Mouse (Mus musculus) forebrain, embryonic 16.5 days (tissue): ENCODE data around the gene Dlx3. TPM values are rescaled to one million over a fixed set of nuclear protein-coding genes. Genes with fewer than 3 reads are reported as not detected.

Source experiments
- ATAC-seq: fragments of 200-750 bp; cut with Nextera tagmentation; 2 replicates; pipeline ENCODE4 v1.8.0; 2017; ENCODE audit warnings: mild to moderate bottlenecking, moderate library complexity
- H3K27ac ChIP-seq: fragments of 300-500 bp; sonication (generic); 2 replicates; pipeline ENCODE4 v1.5.1; 2014; ENCODE audit warnings: low read length, control low read depth
- H3K27me3 ChIP-seq: fragments of 300-500 bp; sonication (generic); replicated peaks from 2 replicates; pipeline ENCODE4 v1.6.1; 2014; ENCODE audit warnings: low read length; ENCODE audit not compliant: control insufficient read depth, insufficient read depth
- H3K36me3 ChIP-seq: fragments of 300-500 bp; sonication (generic); 2 replicates; pipeline ENCODE4 v1.6.1; 2014; ENCODE audit not compliant: control insufficient read depth, insufficient read depth
- H3K4me1 ChIP-seq: fragments of 300-500 bp; sonication (generic); replicated peaks from 2 replicates; pipeline ENCODE4 v1.6.1; 2014; ENCODE audit warnings: low read length; ENCODE audit not compliant: control insufficient read depth, insufficient read depth
- H3K4me2 ChIP-seq: fragments of 300-500 bp; sonication (generic); 2 replicates; pipeline ENCODE4 v1.6.1; 2014; ENCODE audit warnings: mild to moderate bottlenecking, low read length, control low read depth
- H3K4me3 ChIP-seq: fragments of 300-500 bp; sonication (generic); replicated peaks from 2 replicates; pipeline ENCODE4 v1.5.1; 2014; ENCODE audit warnings: mild to moderate bottlenecking, low read length, control low read depth
- H3K9ac ChIP-seq: fragments of 300-500 bp; sonication (generic); replicated peaks from 2 replicates; pipeline ENCODE4 v1.6.1; 2014; ENCODE audit warnings: low read depth, low read length, control low read depth
- H3K9me3 ChIP-seq: fragments of 300-500 bp; sonication (generic); 2 replicates; pipeline ENCODE4 v1.6.1; 2016; ENCODE audit warnings: low read length; ENCODE audit not compliant: control insufficient read depth
- WGBS: fragments of 180-500 bp; shearing (Covaris S2); extraction: QIAGEN DNeasy Blood & Tissue Kit; methylation state at CpG from one replicate; pipeline ENCODE4 v1.1.7; 2014; 5-methylcytosine and 5-hydroxymethylcytosine counted together
- polyA plus RNA-seq: library from polyadenylated mRNA; unstranded; fragments of >200 nt; fragmentation: Nextera tagmentation; extraction: Ambion mirVana; gene quantifications from 2 replicates; pipeline ENCODE4 v1.2.1, GENCODE M21; 2015

The Dlx3 gene
- polyA plus RNA-seq, 1 experiment from 2014 or later = 0.10 TPM

- H3K4me3 ChIP-seq = no peak overlapping the region; the same call in 1 of the 2 replicates
- H3K4me1 ChIP-seq = peaks cover 21% of the 10 kb centered on the region
- no peak overlapping the region for H3K4me2 ChIP-seq
- no peak overlapping the region for H3K9ac ChIP-seq
- 1% methylated on average over 34 of the region's 34 CpGs for WGBS
- H3K27me3 ChIP-seq = peaks cover 88% of the 10 kb centered on the region
- ATAC-seq = no peak
- no peaks in the 10 kb centered on the region for H3K9me3 ChIP-seq
- no peak overlapping the region for H3K27ac ChIP-seq
- H3K36me3 ChIP-seq = no peaks in the 10 kb centered on the region
These were observed 25.1 kb downstream of the Dlx3 start for GRCm38 (mm10) chr11:95144946-95145483.

- under 1% methylated on average over 47 of the region's 48 CpGs for WGBS
- Histone ChIP-seq H3K4me3 (peak within 1 kb of the TSS; percentile 40), H3K4me2 (peak within 1 kb of the TSS; percentile 61), H3K27me3 (peaks cover 82% of the 10 kb centered on the region), H3K36me3 (no peaks in the 10 kb centered on the region), H3K27ac (no peak within 1 kb of the TSS), H3K9me3 (no peaks in the 10 kb centered on the region), H3K4me1 (peaks cover 27% of the 10 kb centered on the region), H3K9ac (peak within 1 kb of the TSS; percentile 43)
- peak; percentile 47; the same call in 1 of the 2 replicates for ATAC-seq
These were observed 26.0 kb downstream of the Dlx3 start, which contains the start of gene Dlx4 for GRCm38 (mm10) chr11:95145851-95146403. Gene Dlx4, minus strand, starts transcription at chr11:95146263.

- Histone ChIP-seq H3K9ac (no peak overlapping the region), H3K4me2 (no peak overlapping the region), H3K4me1 (peaks cover 23% of the 10 kb centered on the region), H3K27ac (no peak overlapping the region), H3K36me3 (no peaks in the 10 kb centered on the region), H3K9me3 (no peaks in the 10 kb centered on the region), H3K4me3 (no peak overlapping the region), H3K27me3 (peaks cover 72% of the 10 kb centered on the region)
- ATAC-seq = no peak
- 0% methylated on average over 9 of the region's 9 CpGs for WGBS
These were observed 28.8 kb downstream of the Dlx3 start for GRCm38 (mm10) chr11:95148754-95149153.

- 1% methylated on average over 27 of the region's 27 CpGs for WGBS
These were observed 29.7 kb downstream of the Dlx3 start for GRCm38 (mm10) chr11:95149462-95150268.

GRCm38 (mm10) chr11:95150269-95151049 lies 30.5 kb downstream of the Dlx3 start:
- WGBS = under 1% methylated on average over 33 of the region's 33 CpGs
- Histone ChIP-seq H3K4me3 (no peak overlapping the region), H3K9me3 (no peaks in the 10 kb centered on the region), H3K4me2 (peak overlapping the region; percentile 3), H3K4me1 (peaks cover 15% of the 10 kb centered on the region), H3K36me3 (no peaks in the 10 kb centered on the region), H3K27me3 (peaks cover 55% of the 10 kb centered on the region), H3K9ac (no peak overlapping the region), H3K27ac (no peak overlapping the region)
- no peak for ATAC-seq

More at GRCm38 (mm10) chr11:95149462-95150268, 29.7 kb downstream of the Dlx3 start:
- no peaks in the 10 kb centered on the region for H3K9me3 ChIP-seq
- H3K9ac ChIP-seq = no peak overlapping the region
- no peak overlapping the region for H3K4me3 ChIP-seq
- no peaks in the 10 kb centered on the region for H3K36me3 ChIP-seq
- H3K4me1 ChIP-seq = peaks cover 23% of the 10 kb centered on the region
- H3K4me2 ChIP-seq = no peak overlapping the region
- no peak for ATAC-seq
- peaks cover 63% of the 10 kb centered on the region for H3K27me3 ChIP-seq
- no peak overlapping the region for H3K27ac ChIP-seq

GRCm38 (mm10) chr11:95153116-95153515 lies 33.2 kb downstream of the Dlx3 start:
- Histone ChIP-seq H3K27me3 (peaks cover 33% of the 10 kb centered on the region), H3K27ac (no peak overlapping the region), H3K9me3 (no peaks in the 10 kb centered on the region), H3K36me3 (no peaks in the 10 kb centered on the region), H3K9ac (no peak overlapping the region), H3K4me3 (no peak overlapping the region), H3K4me1 (peaks cover 6% of the 10 kb centered on the region), H3K4me2 (no peak overlapping the region)
- 27% methylated on average over 5 of the region's 5 CpGs for WGBS
- ATAC-seq = no peak

GRCm38 (mm10) chr11:95153681-95154080 lies 33.8 kb downstream of the Dlx3 start:
- no peak overlapping the region for H3K4me3 ChIP-seq
- peaks cover 27% of the 10 kb centered on the region for H3K27me3 ChIP-seq
- H3K27ac ChIP-seq = no peak overlapping the region
- H3K9ac ChIP-seq = no peak overlapping the region
- no peaks in the 10 kb centered on the region for H3K9me3 ChIP-seq
- WGBS = 83% methylated on average over 5 of the region's 5 CpGs
- no peak overlapping the region for H3K4me2 ChIP-seq
- H3K36me3 ChIP-seq = no peaks in the 10 kb centered on the region
- ATAC-seq = no peak
- peaks cover 6% of the 10 kb centered on the region for H3K4me1 ChIP-seq

GRCm38 (mm10) chr11:95155511-95155910 lies 35.6 kb downstream of the Dlx3 start:
- 72% methylated on average over 2 of the region's 2 CpGs for WGBS
- no peak for ATAC-seq

GRCm38 (mm10) chr11:95157356-95157755 lies 37.4 kb downstream of the Dlx3 start:
- Histone ChIP-seq H3K27ac (no peak overlapping the region), H3K9ac (no peak overlapping the region), H3K36me3 (no peaks in the 10 kb centered on the region), H3K4me1 (no peaks in the 10 kb centered on the region), H3K4me2 (no peak overlapping the region), H3K4me3 (no peak overlapping the region), H3K27me3 (peaks cover 4% of the 10 kb centered on the region), H3K9me3 (no peaks in the 10 kb centered on the region)
- WGBS = 65% methylated on average over 5 of the region's 5 CpGs
- no peak for ATAC-seq

More at GRCm38 (mm10) chr11:95155511-95155910, 35.6 kb downstream of the Dlx3 start:
- Histone ChIP-seq H3K4me3 (no peak overlapping the region), H3K27me3 (peaks cover 19% of the 10 kb centered on the region), H3K36me3 (no peaks in the 10 kb centered on the region), H3K9me3 (no peaks in the 10 kb centered on the region), H3K4me2 (no peak overlapping the region), H3K9ac (no peak overlapping the region), H3K27ac (no peak overlapping the region), H3K4me1 (peaks cover 2% of the 10 kb centered on the region)
